Mouse (Mus musculus) spleen, postnatal 0 days (tissue): ENCODE measurements around the gene Gstm7. TPM values are rescaled to one million over a fixed set of nuclear protein-coding genes. Genes with fewer than 3 reads are reported as not detected.

Experiments
- polyA plus RNA-seq: library from polyadenylated mRNA; unstranded; fragments of >200 nt; fragmentation: Nextera tagmentation; extraction: Ambion mirVana; gene quantifications from 2 replicates; pipeline ENCODE4 v1.2.1, GENCODE M21; 2015

Gene Gstm7
- 1.1 and 2.0 TPM in 2 replicates for polyA plus RNA-seq

GRCm38 (mm10) chr3:107931670-107932069 lies at the start of gene Gstm7:
TSS of gene Gstm7 (minus strand) at chr3:107931817.

DNA sequence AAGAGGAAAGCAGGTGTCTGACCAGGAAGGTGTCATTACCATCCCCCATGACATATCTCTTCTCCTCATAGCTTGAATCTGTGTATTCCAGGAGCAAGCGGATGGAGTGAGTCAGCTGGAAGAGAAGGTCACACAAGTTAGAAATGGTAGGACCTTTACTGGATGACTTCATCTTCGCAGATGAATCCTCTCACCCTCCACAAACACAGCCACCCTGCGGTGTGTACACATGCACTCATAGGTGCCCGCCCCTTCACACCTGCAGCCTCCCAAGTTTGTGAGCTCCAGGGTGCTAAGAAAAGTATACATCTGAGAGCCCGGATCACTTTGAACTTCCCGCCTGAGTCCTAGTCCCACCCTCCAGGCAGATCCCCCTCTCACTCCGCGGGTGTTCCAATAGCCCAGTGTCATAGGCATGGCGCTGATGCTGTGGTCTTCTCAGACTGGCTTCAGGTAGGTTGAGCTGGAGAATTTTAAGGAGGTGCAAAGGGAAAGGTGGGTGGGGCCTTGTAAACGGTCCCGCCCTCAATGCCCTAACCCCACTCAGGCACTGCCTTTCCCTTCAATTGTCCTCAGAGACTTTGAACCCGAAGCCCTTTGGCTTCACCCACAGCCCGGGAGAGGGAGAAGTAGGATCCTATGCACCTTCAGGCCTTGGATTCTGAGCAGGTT lies 37.2 kb upstream of the Gstm7 start, which contains the start of gene Gstm3:
Gene Gstm3, minus strand, starts transcription at position 560 of the 672 bp plus-strand sequence.

GRCm38 (mm10) chr3:107943239-107943990 lies 11.8 kb upstream of the Gstm7 start, which contains the start of gene Gstm6:
TSS of gene Gstm6 (minus strand) at chr3:107943749.

DNA sequence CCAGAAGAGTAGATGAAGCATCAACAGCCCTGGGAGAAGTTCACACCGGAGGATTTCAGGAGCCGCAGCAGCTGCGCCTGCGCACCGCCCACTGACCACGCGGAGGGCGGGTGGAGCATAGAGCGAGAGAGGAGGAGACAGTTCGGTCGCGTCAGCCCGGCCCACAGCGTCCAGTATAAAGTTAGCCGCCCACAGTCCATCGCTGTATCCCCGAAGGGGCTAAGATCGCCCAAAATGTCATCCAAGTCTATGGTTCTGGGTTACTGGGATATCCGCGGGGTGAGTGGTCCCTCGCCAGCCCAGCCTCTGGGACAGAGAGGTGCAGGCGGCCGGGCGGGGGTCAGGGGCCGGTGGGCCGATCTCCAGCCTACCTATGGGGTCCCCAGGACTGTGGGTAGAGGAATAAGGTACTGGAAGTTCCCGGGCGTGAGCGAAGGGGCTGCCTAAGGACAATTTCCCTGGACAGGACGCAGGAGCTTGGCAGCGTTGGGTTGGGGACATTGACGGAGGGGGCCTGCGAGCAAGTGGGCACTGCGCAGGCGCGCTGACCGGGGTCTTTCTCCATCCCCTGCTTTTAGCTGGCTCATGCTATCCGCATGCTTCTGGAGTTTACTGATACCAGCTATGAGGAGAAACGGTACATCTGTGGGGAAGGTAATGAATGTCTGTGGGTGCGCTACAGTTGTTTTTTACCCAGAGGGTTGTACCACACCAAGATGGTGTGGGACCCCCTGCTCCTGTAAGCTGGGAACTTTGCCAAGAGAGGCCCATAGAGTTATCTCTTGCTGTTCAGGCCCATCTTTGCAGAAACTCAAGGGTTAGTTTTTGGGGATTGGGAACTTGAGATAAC lies 35.7 kb downstream of the Gstm7 start, which contains the start of gene Gstm5:
Gene Gstm5, plus strand, starts transcription at position 102 of the 850 bp plus-strand sequence.

DNA sequence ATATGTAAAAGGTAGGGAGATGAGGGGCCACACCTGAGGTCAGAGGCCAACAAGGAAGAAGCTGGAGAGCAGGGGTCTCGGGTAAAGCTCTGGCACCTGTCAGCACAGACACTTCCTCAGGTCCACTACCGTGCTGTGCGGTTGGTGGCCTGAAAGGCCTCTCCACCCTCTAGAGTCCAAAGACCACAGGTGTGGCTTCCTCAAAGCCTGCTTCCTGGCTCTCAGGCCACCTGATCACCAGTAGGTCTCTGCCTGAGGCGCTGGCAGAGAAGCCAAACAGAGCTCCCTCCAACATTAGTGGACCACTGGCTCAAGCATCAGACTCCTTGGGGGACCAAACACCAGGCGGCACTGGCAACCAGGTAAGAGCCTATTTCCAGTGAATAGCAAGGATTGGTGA lies 54.6 kb downstream of the Gstm7 start, which contains the start of gene Eps8l3:
Gene Eps8l3, plus strand, starts transcription at position 225 of the 400 bp plus-strand sequence.

Other genes with a start within 250 kb of the Gstm7 start
- 33.3 and 36.4 TPM in 2 replicates for gene Ahcyl1, start 235.3 kb downstream of the Gstm7 start, polyA plus RNA-seq
- 28.8 and 36.6 TPM in 2 replicates for gene Csf1, start 171.3 kb downstream of the Gstm7 start, polyA plus RNA-seq
- 0.18 TPM in 1 of 2 replicates, not detected in the other for gene Eps8l3, start 54.6 kb downstream of the Gstm7 start, polyA plus RNA-seq
- gene Gstm5, start 36.0 kb downstream of the Gstm7 start, polyA plus RNA-seq, result 286 and 363 TPM in 2 replicates
- gene Gstm6, start 11.9 kb upstream of the Gstm7 start, polyA plus RNA-seq, result 0.25 TPM in 2 replicates
- gene Gstm3, start 37.5 kb upstream of the Gstm7 start, polyA plus RNA-seq, result not detected in 2 replicates
- gene Gstm2, start 54.6 kb upstream of the Gstm7 start, polyA plus RNA-seq, result 18.8 and 23.1 TPM in 2 replicates
- 46.6 and 66.5 TPM in 2 replicates for gene Gstm1, start 86.2 kb upstream of the Gstm7 start, polyA plus RNA-seq
- 5.9 and 6.9 TPM in 2 replicates for gene Gstm4, start 113.1 kb upstream of the Gstm7 start, polyA plus RNA-seq
- gene Ampd2, start 154.8 kb upstream of the Gstm7 start, polyA plus RNA-seq, result 40.6 and 41.5 TPM in 2 replicates
- 3.2 and 3.3 TPM in 2 replicates for gene Gnat2, start 161.0 kb upstream of the Gstm7 start, polyA plus RNA-seq
- 61.5 and 71.2 TPM in 2 replicates for gene Gnai3, start 214.3 kb upstream of the Gstm7 start, polyA plus RNA-seq
- gene Gpr61, start 223.1 kb upstream of the Gstm7 start, polyA plus RNA-seq, result 0.04 and 0.05 TPM in 2 replicates